Mouse (Mus musculus) stomach, postnatal 0 days (tissue): Measurements from ENCODE around the gene Hydin.

Source experiments
- CTCF ChIP-seq: IDR thresholded peaks from 2 replicates; pipeline ENCODE4 v1.5.1; 2016; ENCODE audit warnings: antibody characterized with exemption, low read depth, mild to moderate bottlenecking, moderate library complexity
- EP300 ChIP-seq: optimal IDR thresholded peaks from 2 replicates; pipeline ENCODE3; 2016; ENCODE audit warnings: antibody characterized with exemption

DNA sequence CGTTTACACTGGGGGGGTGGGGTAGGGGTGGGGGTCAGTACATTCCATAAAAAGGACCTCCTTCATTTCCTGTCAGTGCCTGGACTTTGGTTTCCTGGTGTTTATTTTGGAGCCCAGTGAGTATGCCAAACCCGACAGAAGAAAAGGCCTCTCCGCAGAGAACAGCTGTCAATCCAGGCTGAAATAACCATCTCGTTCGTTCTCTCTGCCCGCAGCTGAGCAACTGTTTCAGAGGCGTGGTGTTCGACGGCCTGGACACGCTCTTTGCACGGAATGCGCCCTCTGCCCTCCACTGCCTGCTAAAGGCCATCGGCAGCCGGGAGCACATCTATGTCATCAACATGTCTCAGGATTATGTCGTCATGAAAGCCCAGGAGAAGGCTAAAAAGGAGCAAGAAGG, 258.5 kb downstream of the Hydin start:
- TF ChIP-seq CTCF (no peak), EP300 (no peak)
